Mouse (Mus musculus) right cerebral cortex, postnatal 36 days (tissue): ENCODE results near the gene Prss12.
"Not testable (repeated sequence)": the region's sequence is repeated elsewhere in the genome, so short reads cannot be mapped to it uniquely, and the experiment has no call there.

Source experiments
- DNase-seq, 2 experiments: peaks; one replicate each; pipeline ENCODE4 v3.0.0; 2022; ENCODE audit warnings: low spot score in 2 of 2, mixed read lengths in 1 of 2

Gene Prss12

DNA sequence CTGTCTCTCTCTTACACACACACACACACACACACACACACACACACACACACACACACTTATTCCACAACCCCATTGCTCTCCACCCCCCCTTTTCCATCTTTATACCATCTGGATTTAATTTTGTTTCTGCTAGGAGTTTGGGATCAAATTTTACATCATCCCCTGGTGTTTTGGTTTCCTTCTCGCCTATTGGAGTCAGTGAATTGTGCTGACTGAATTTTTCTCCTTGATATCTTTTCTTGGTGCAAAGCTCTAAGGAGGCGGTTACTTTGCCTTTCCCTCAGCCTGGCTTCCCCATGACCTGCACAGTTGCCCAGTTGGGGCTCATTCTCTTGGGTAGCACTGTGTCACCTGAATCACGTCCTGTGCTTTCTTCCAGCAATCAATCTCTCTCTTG lies 30.1 kb downstream of the Prss12 start:
- DNase-seq = no peak

DNA sequence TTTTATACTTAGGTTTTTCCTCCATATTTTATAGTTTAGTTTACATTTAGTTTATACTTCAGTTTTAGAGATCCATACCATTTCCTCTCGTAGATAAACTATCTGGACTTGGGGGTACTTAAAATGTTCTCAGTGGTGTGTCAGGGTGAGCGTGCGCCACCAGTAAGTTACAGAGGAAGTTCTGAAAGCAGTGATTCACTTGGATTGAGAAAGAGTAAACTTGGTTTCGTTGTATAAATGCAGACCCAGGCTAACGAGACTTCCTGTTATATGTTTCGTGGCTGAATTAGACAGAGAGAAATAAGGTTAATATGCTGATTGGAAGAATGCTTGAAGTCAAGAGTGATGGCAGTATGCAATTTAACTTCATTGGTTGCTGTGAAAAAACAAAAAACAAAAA lies 34.6 kb downstream of the Prss12 start:
- no peak for DNase-seq

- no peak for DNase-seq
Measured at GRCm38 (mm10) chr3:123491814-123492213, 45.1 kb downstream of the Prss12 start.

DNA sequence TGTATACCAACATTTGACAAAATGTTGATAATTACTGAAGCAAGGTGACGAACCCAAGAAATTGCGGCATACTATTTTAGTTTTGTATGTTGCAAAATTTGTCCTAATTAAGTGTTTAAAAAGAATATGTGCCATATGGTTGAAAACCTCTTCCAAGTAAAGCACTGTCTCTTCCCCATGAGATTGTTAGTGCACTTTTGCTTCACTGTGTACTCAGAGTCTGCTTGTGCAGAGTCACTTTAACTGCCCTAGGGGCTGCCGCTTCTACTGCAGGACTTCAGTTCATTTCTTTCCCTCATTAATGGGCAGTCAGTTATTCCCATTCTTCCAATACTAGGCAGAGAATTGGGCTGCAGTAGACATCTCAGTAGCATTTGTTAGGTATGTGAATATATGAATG lies 46.5 kb downstream of the Prss12 start:
- DNase-seq = no peak

GRCm38 (mm10) chr3:123495088-123495487 lies 48.4 kb downstream of the Prss12 start:
- DNase-seq = no peak

DNA sequence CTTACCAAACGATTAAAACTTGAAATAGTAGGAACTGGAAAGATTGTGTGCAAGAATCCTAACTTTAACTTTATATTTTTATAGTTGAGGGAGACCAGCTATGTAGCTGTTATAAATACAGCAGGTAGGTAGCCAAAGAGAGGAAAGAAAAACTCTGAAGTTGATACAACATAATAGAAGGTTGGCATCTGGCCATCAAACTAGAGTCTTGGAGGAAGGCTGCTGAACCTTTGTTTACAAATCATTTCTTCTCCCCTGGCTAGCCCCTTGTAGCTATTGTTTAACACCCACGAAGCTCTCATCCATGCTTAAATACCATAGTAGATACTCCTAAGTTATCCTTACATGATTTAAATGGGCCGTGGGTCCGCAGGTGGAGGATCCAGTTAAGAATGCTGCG lies 52.1 kb downstream of the Prss12 start:
- DNase-seq = no peak

DNA sequence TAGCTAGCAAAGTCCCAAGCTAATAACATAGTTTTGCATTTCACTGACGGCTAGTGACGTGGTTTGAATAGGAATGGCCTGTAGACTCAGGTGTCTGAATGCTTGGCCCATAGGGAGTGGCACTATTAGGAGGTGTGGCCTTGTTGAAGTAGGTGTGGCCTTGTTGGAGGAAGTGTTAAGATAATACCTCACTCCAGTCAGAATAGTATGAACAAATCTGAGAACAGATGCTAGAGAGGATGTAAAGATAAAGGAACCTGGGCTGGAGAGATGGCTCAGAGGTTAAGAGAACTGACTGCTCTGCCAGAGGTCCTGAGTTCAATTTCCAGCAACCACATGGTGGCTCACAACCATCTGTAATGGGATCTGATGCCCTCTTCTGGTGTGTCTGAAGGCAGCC lies 55.1 kb downstream of the Prss12 start:
- not testable (repeated sequence) for DNase-seq

GRCm38 (mm10) chr3:123503943-123504342 lies 57.2 kb downstream of the Prss12 start:
- peak; percentile 55 to 76 for DNase-seq

GRCm38 (mm10) chr3:123504783-123505182 lies 58.1 kb downstream of the Prss12 start:
- DNase-seq = no peak

GRCm38 (mm10) chr3:123505778-123506667 lies 59.3 kb downstream of the Prss12 start:
- DNase-seq = no peak

DNA sequence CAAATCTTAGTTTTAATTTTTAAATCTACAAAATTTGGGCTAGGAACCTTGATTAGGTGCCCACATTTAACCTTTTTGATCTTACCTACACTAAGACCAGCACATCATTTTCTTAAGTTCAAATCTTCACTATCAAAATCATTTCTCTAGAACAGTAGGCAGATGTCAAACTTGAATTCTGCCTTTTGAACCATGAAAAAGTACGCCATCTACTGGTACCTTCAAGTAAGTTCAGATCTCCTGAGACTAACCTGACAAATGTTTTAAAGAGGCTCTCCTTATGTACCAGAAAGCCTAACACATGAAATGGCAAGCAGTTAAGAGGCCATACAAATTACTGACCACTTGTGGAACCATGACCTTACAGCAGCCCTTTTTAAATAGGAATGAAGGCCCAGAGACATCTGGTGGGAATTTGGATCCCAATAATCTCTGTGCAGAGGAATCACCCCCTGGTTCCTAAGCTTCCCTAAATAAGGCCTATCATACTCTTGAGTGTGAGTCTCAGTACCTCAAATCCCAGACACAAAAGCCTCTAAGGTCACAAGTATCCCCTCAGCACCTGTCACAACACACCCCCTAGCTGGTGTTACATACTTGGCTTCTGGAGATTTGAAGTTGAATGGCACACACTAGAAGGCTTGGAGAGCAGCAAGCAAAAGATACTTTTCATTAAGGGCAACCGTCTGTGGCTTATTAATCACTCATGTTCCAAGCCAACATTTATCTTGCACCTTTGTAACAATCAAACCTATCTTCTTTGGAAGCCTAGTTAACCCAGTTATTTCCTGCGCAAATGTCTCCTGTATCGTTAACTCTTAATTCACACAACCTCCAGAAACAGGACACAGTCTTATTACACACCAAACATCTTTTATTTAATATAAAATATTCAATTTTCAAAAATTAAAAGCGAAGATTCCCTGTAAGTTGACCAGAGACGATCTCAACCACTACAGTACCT lies 60.3 kb downstream of the Prss12 start:
- no peak for DNase-seq

DNA sequence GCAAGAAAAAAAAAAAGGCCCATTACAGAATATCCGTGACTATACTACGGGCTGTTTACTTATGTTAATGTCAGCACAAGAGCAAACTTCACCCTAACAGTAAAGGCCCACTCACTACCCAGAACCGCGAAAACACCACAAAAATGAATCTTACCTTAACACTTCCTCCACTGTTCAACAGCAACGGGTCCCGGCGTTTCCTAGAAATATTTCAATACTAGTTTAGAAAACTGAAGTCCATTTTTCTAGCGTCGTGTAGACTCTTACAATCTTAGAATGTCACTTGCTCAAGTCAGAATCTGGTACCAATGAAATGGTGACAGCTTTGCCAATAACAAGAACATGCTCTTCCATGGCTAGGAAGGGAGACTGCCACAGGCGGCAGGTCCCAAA lies 60.9 kb downstream of the Prss12 start:
- DNase-seq = no peak

DNA sequence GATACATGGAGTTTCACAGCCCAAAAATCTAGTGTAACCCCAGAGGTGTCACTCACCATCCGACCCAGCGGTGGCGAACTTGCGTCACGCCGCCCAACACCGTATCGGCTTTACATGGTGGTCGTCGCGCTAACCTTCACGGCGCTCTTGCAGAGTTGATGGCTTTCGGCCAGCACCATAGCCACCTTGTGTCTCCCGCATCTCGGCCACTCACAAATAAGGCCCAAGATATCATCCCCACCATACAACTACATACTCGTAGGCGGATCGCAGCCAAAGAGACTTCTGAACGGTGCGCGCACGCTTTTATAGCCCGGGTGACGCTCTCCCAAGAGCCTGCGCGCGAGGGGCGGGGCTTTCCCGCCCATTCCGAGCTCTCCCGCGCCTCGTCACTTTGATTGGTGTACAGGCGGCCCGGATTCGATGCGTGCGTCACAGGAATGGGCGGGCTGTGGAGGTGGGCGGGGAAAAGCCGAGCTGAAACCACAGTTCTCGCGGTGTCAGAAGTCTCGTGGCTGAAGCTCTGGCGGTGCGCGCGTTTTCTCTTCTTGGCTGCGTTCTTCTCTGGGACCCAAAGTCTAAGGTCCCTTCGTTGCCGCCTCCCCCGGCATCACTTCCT lies 61.5 kb downstream of the Prss12 start:
- peak; percentile 99 for DNase-seq

GRCm38 (mm10) chr3:123508675-123509376 lies 62.1 kb downstream of the Prss12 start:
- peak in 1 of 2 experiments; percentile 16 for DNase-seq

DNA sequence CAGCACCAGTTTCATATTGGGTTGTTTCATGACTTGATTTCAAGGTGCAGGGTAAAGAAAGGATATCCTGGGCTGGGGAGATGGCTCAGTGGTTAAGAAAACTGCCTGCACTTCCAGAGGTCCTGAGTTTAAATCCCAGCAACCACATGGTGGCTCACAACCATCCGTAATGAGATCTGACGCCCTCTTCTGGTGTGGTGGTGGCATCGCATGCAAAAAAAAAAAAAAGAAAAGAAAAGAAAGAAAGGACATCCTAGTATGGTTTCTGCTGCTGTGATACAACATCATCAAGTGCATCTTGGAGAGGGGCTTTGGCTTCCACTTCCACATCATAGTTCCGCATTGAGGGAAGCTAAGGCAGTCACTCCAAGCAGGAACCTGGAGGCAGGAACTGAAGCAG lies 65.1 kb downstream of the Prss12 start:
- DNase-seq = no peak

- DNase-seq = no peak
Measured at GRCm38 (mm10) chr3:123514886-123515285, 68.2 kb downstream of the Prss12 start.

- DNase-seq = no peak
Measured at GRCm38 (mm10) chr3:123515600-123516359, 69.1 kb downstream of the Prss12 start.

GRCm38 (mm10) chr3:123516784-123517183 lies 70.1 kb downstream of the Prss12 start:
- no peak for DNase-seq

DNA sequence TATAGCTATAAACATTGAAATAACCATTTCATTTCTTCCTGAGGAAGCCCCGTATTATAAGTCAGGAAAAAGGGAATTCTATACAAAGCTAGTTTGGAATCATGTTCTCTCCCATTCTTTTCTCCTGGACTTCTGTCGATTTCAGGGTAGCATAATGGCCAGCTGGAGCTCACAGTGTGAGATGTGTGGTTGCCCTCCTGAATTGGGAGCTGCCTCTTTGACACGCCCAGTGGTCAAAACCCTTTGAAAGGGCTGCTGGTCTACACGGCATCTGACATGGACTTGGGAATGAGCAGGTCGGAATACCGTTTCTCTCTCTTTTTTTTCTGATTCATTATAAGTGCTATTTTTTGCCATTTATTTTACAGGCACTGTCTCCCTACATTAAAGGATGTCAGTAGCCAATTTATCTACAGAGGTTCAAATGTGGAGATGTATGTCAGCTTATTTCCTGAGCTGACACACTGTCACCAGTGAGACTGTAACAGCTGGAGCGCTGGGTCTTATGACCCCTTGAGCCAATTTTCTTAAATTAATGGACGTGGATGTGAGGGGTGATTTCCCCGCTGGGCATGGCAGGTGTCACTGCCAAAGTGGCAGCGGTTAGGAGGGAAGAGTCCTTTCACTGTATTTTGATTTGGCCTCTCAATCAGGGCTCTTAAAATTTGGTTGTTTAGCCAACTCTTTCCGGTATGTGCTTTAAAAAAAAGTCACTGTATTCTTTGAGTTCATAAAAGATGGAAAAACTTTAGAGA lies 79.8 kb downstream of the Prss12 start:
- no peak for DNase-seq
